Mouse (Mus musculus) layer of hippocampus, postnatal 14 days (tissue): ENCODE results near the gene Hivep2. TPM values are rescaled to one million over a fixed set of nuclear protein-coding genes. Genes with fewer than 3 reads are reported as not detected.
A peak's percentile ranks its signal among the peaks of the same experiment; 100 is the strongest.

Source experiments
- DNase-seq, 2 experiments: peaks; one replicate each; pipeline ENCODE4 v3.0.0; 2021 to 2022; ENCODE audit warnings: low spot score in 2 of 2, mixed read lengths in 1 of 2
- long read RNA-seq, 2 experiments: library from polyadenylated mRNA; stranded (forward); transcript quantifications; one replicate each; pipeline ENCODE4 v2.0.0; 2021
- total RNA-seq, 2 experiments: library from RNA; stranded (reverse); gene quantifications; 2 replicates each; pipeline ENCODE4 v1.2.3; 2021

The Hivep2 gene
- 100 to 1,000 TPM; 216 to 243 TPM for total RNA-seq
- long read RNA-seq, experiment 1, partial matches to known transcripts: 16 of 41 reads
- long read RNA-seq, experiment 1, other reads (novel, unspliced or antisense): 25 of 41 reads
- long read RNA-seq, experiment 2, partial matches to known transcripts: 7 of 42 reads
- long read RNA-seq, experiment 2, other reads (novel, unspliced or antisense): 35 of 42 reads

DNA sequence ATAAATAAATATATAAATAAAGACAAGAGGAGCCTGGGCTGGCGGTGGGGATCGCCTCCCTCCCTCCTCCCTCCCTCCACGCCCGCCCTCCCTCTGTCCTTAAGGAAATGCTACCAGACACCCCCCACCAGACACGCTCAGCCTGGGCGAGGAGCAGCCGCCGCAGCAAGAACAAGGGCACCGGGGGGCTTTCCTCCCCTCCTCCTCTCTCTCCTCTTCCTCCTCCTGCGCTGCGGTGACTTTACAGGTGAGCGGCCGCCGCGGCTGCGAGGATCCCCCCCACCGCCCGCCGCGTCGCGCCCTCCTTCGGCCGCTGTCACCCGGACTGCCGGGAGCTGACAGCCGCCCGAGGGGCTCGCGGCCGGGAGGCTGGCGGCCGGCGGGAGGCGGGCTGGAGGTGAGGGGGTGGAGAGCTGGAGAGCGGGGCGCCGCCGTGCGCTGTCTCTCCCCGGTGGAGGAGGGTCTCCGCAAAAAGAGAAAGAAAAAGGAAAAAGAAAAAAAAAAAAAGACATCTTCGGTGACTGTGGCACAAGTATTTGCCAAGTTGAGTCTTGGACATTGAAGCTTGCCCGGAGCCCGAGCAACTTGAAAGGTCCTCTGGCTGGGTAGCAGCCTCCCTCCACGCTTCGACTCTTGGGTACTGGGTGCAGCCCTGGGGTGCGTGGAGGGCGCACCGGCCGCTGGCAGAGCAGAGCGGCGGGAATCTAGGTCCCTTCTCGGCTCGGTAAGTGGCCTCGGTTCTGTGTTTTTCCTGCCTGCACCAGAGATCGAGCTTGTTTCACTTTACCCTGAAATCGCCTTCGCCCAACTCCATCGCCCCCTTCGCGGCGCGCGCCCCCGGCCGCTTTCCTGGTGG, at the start of gene Hivep2:
Hivep2 (plus strand) TSS at position 102 of the 856 bp plus-strand sequence.
- DNase-seq: peak; percentile 48 to 63

DNA sequence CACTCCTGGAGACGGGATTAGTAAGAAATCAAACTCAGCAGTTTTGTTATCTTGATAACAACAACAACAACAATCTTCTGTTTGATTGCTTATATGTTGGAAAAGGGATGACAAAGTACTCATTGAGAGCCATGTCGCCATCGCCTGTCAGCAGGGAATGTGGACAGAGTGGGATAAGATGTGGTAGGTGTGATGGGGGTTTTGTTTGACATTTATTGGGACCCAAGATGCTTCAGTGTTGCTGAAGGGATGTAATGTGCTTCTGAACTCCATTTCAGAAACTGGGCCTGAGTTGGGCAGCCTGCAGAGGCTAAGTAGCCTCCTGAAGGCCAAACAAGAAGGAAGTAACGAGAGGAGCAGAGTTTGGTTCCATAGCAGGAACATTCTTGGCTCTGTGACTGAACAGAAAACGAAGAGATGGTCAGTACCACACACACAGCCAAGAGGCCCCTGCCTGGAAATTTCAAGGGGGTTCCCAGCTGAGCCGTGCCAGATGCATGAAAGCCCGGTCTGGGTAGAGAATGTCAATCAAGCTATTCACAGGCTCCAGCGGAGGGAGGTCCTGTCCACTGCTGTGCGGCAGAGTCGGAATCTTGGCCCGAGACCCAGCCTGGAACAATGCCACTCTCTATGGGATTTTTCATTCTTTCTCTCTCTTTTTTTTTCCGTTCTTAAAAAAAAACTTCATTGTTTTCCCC, 49.1 kb upstream of the Hivep2 start:
- peak in 1 of 2 experiments; percentile 51 for DNase-seq

DNA sequence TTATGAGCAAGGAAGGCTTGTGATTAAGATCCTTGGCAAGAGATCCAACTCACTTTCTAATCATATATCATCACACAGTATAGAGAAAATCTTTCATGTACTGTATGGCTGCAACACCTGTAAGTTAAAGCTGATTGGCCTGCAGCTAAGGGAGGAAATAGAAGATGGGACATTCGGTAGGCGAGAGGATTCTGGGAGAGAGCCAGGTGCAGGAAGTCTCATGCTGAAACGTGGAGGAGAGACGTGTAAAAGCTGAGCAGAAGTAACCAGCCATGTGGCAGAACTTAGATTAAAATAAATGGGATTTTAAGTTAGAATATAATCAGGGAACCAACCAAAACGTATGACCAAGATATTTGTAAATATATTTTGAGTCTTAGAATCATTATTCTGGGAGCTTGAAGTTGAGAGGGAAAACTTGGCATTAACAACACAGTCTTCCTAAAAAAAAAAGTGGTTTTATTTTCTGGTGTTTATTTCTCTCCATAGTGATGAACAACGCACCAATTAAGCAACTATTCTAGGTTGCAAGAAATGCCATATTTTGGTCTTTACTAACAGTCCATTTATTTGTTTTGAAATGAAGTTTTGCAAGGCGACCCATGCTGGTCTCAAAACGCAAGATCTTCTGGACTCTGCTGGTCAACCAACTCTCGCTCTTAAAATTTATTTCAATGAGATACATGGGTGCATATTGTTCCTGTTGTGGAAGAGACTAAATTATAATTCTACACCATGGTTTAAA, 44.1 kb upstream of the Hivep2 start:
- no peak for DNase-seq

DNA sequence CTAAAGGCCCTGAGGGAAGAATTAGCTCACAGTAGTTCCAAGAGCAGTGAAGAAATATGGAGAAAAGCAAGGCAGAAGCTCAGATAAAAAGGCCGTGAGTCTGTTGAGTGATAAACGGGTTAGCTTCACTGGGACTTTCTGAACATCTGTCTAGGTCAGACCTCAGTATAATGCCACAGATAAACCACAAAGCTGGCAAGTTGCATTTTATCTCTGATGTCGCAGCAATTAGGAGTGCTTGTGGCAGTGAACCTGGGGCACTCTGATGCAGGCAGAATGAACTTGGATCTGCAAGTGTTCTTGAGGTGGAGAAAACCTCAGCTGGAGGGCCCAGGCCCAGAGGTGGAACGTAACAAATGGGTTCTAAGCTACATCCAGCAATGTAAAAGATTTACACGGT, 36.6 kb upstream of the Hivep2 start:
- no peak for DNase-seq

GRCm38 (mm10) chr10:13932147-13932546, 33.7 kb upstream of the Hivep2 start:
- no peak for DNase-seq

DNA sequence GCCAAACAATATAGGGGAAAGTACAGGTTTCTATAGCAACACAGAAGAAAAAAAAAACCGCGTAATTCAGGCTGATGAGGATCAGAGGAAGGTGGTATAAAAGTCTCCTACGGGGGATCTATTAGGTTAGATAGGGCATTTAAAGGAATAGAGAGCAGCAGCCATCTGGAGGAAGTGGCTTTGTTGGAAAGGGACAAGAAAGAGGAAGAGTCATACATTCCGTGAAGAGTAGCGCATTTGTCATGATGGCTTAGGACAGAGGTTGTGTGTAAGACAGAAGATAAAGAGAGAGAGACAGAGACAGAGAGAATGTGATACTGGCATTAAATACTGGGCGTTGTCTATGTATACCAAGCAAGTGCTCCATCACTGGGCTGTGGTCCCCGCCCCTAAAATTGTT, 32.6 kb upstream of the Hivep2 start:
- DNase-seq: no peak

DNA sequence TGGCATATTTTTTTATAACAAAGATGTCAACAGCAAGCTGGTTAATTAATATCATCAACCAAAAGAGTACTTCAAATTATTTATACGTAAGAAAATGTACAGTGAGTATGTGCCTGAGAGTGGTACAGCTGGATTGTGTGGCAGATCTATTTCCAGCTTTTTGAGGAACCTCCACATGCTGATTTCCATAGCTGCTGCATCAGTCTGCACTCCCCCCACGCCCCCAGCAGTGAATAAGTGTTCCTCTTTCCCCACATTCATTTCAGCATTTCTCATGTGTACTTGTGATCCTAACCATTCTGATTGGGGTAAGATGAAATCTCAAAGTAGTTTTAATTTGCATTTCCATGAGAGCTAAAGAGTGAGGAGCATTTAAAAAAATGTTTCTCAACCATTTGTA, 30.2 kb upstream of the Hivep2 start:
- no peak for DNase-seq

GRCm38 (mm10) chr10:13941406-13941805, 24.5 kb upstream of the Hivep2 start:
- no peak for DNase-seq

GRCm38 (mm10) chr10:13943706-13944105, 22.2 kb upstream of the Hivep2 start:
- DNase-seq: no peak

- DNase-seq: no peak
Observed at GRCm38 (mm10) chr10:13946498-13946897, 19.4 kb upstream of the Hivep2 start.

GRCm38 (mm10) chr10:13962965-13963364, 2.9 kb upstream of the Hivep2 start:
- DNase-seq: no peak

GRCm38 (mm10) chr10:13963908-13964500, 1.9 kb upstream of the Hivep2 start:
- DNase-seq: no peak

DNA sequence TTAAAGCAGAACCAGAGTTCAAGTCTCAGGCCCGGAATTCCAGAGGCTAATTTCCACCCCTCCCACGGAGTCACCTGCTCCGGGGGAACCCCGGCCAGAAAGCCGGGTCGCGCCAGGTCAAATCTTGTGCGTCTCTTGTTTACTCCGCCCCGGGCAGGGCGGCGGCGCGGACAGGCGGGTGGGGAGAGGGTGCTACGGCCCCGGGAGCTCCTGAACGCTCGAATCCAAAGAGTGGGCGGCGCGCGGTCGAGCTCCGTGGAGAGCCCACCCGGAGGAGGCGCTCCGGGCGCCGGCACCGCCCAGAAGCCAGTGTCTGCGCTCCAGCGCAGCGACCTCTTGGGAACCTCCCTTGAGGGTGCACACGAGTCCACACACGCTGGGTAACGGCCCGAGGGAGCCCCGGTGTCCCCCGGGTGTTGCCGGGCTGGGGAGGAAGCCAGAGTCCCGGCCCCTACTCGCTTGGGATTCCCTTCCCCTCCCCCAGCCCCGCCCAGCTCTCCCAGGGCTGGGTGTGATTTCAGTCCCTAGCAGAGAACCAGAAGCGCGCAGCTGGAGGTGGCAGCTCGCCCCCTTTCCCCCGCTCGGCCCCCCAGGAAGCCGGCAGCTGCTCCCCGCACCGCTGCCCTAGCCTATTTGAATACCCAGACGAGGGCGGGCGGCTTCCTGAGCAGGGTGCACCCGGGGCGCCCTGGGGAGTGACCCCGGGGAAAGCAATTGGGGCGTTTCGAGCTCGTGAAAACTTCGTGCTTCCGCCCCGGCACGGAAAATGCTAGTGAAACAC, 1.2 kb upstream of the Hivep2 start:
- peak; percentile 75 to 78 for DNase-seq

DNA sequence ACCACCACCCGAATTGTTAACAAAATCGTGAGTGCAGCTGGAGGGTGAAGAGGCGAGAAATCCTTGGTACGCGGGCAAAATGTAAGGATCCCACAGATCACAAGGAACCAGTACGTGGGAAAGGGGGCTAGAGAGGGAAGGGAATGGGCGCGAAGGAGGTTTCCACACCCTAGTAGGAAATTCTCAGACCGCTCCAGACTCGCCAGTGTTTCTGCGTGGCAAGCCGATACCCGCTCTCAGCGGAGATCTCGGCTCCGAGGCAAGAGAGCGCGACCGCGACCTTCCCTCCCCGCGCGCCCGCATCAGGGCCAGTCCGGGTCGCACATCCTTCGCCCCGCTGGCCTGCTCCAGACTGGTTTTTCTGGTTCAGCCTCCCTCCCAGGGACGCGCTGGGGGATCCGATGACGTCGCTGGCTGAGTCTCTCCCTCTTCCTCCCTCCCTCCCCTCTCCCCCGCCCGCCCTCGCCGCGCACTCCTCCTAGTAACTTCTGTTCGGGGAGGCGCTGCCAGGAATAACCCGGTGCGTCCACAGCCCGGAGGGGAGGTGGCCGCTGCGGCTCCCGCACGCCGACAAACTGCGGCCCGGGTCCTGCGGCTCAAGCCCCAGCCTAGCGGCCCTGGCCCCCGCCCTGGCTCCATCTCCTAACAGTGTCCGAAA, 430 bp upstream of the Hivep2 start:
- peak; percentile 88 to 89 for DNase-seq

- DNase-seq: peak; percentile 56 to 71
Observed at GRCm38 (mm10) chr10:13966830-13967450, 1.1 kb downstream of the Hivep2 start.

- DNase-seq: peak; percentile 84 to 87
Observed at GRCm38 (mm10) chr10:13967451-13968233, 1.8 kb downstream of the Hivep2 start.

DNA sequence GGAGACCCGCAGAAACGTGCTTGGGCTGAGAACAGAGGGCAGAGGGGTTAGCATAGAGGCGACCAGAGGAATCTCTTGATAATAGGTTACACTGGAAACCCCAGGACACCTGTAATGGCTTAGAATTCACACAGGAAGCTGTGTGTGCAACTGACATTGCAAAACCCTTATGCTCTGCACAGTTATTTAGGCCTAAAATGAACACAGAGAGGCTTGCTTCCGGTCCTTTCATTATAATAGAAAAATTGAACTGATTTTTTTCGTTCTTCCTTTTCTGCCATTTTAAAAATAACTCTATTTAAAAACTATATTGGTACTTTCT, 2.3 kb downstream of the Hivep2 start:
- no peak for DNase-seq

DNA sequence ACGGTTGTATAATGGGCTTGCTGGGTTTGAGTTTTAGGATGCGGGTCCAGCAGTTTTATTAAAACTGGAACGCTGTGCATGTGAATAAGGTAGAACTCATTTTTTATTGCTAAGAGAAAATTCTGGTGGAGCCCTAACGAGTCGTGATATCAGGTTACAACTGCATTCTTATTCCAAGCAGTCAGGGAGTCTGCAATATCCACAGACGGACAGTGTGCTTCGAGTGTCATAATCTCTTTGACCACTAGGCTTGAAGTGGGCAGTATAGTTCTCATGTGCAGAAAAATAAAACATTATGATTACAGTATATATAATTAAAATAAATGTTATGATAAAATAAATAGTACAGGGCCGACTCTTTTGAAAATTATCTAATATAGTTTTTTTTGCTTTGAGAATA, 3.1 kb downstream of the Hivep2 start:
- peak in 1 of 2 experiments; percentile 51 for DNase-seq
